In genomic region chr11:54066400-54066799, GRCm38 (mm10) we compare ENCODE assay signal across 16 mouse cellular contexts. TPM values are rescaled to one million over a fixed set of nuclear protein-coding genes. Genes with fewer than 3 reads are reported as not detected.
DNase-seq lines count a peak whose midpoint lies in the region; ATAC-seq and TF ChIP-seq lines count a peak whose summit lies in the region.
"Had no signal": no experiment of that assay in that cellular context is flagged by ENCODE, and none has a peak within 500 bp of the region (broad histone marks: within the 10 kb centered on the region; RNA-seq: fewer than 3 reads in every experiment).

No protein-coding gene starts in this region.

- ATAC-seq in intestine, embryonic 14.5 days (replicated peaks; ENCODE audit: low FRiP score, low TSS enrichment, low read depth) = no peak
- ATAC-seq in intestine, postnatal 0 days = no peak
- ATAC-seq in embryonic facial prominence, embryonic 15.5 days (ENCODE audit: insufficient number of reproducible peaks, low FRiP score, low TSS enrichment, low read depth) = no peak
- no peak for ATAC-seq in limb, embryonic 14.5 days (ENCODE audit: low FRiP score, low read depth)
- ATAC-seq in forebrain, embryonic 14.5 days = no peak
- ATAC-seq: forebrain, embryonic 13.5 days; liver, embryonic 12.5 days had no signal

- no peak for DNase-seq in intestine, embryonic 14.5 days (ENCODE audit: low spot score)
- DNase-seq in limb, embryonic 14.5 days (ENCODE audit: low spot score) = no peak
- DNase-seq in cerebellum, adult 11 months = no peak
- no peak for DNase-seq in forebrain, embryonic 14.5 days (ENCODE audit: low spot score)
- DNase-seq in right cerebral cortex, adult 18-20 months = no peak
- DNase-seq: adrenal gland, adult 2 months; cerebellum, adult 11-12 months; gastrocnemius, postnatal 10 days; heart, postnatal 4 days; lung, postnatal 10 days had no signal

- peaks cover 29% of the 10 kb centered on the region for H3K4me1 ChIP-seq in intestine, embryonic 14.5 days (replicated peaks; ENCODE audit: control insufficient read depth, insufficient read depth, low read length)
- no peaks in the 10 kb centered on the region for H3K4me1 ChIP-seq in intestine, postnatal 0 days (replicated peaks; ENCODE audit: control insufficient read depth, insufficient read depth, low read length)
- peaks cover 79% of the 10 kb centered on the region for H3K4me1 ChIP-seq in embryonic facial prominence, embryonic 15.5 days
- H3K4me1 ChIP-seq in limb, embryonic 14.5 days (ENCODE audit: control insufficient read depth, insufficient read depth, low read length) = peaks cover 63% of the 10 kb centered on the region
- H3K4me1 ChIP-seq in forebrain, embryonic 14.5 days (ENCODE audit: control insufficient read depth, insufficient read depth, low read length) = peaks cover 9% of the 10 kb centered on the region

- no peak overlapping the region for H3K27ac ChIP-seq in intestine, embryonic 14.5 days (ENCODE audit: low read depth)
- H3K27ac ChIP-seq in intestine, postnatal 0 days (ENCODE audit: low read depth, low read length) = no peak overlapping the region
- peak overlapping the region; percentile 82; the same call in 1 of the 2 replicates for H3K27ac ChIP-seq in embryonic facial prominence, embryonic 15.5 days (replicated peaks)
- no peak overlapping the region for H3K27ac ChIP-seq in limb, embryonic 14.5 days (replicated peaks; ENCODE audit: low read depth, low read length)
- no peak overlapping the region for H3K27ac ChIP-seq in forebrain, embryonic 14.5 days (ENCODE audit: low read depth, low read length)
- H3K27ac ChIP-seq: forebrain, embryonic 13.5 days; liver, embryonic 12.5 days had no signal

- WGBS in intestine, embryonic 14.5 days = 67% methylated on average over 5 of the region's 5 CpGs
- 74% methylated on average over 5 of the region's 5 CpGs for WGBS in intestine, postnatal 0 days
- WGBS in embryonic facial prominence, embryonic 15.5 days = 59% methylated on average over 5 of the region's 5 CpGs
- 62% methylated on average over 5 of the region's 5 CpGs for WGBS in limb, embryonic 14.5 days
- 87% methylated on average over 5 of the region's 5 CpGs for WGBS in forebrain, embryonic 14.5 days

- H3K4me2 ChIP-seq in intestine, embryonic 14.5 days (ENCODE audit: low read length) = peak overlapping the region; percentile 83; the same call in 1 of the 2 replicates
- no peak overlapping the region for H3K4me2 ChIP-seq in intestine, postnatal 0 days (replicated peaks; ENCODE audit: low read depth)
- peak overlapping the region; percentile 79 for H3K4me2 ChIP-seq in embryonic facial prominence, embryonic 15.5 days (replicated peaks)
- peak overlapping the region; percentile 83 for H3K4me2 ChIP-seq in limb, embryonic 14.5 days (replicated peaks; ENCODE audit: low read depth, low read length, severe bottlenecking)
- no peak overlapping the region for H3K4me2 ChIP-seq in forebrain, embryonic 14.5 days (ENCODE audit: low read length)
- H3K4me2 ChIP-seq: liver, embryonic 12.5 days had no signal

- H3K36me3 ChIP-seq in intestine, embryonic 14.5 days (ENCODE audit: control insufficient read depth, insufficient read depth, low read length) = 0 out of 2 replicates have a peak, but pooled peaks cover 4% of the 10 kb centered on the region
- no peaks in the 10 kb centered on the region for H3K36me3 ChIP-seq in intestine, postnatal 0 days (ENCODE audit: control insufficient read depth, insufficient read depth)
- no peaks in the 10 kb centered on the region for H3K36me3 ChIP-seq in embryonic facial prominence, embryonic 15.5 days
- peaks cover 22% of the 10 kb centered on the region for H3K36me3 ChIP-seq in limb, embryonic 14.5 days (ENCODE audit: control insufficient read depth, insufficient read depth, low read length)
- H3K36me3 ChIP-seq in forebrain, embryonic 14.5 days (ENCODE audit: control insufficient read depth, insufficient read depth, low read length) = no peaks in the 10 kb centered on the region
- H3K36me3 ChIP-seq: G1E; heart, embryonic 10.5 days; liver, embryonic 12.5 days had no signal

- no peaks in the 10 kb centered on the region for H3K27me3 ChIP-seq in intestine, embryonic 14.5 days (replicated peaks; ENCODE audit: control insufficient read depth, insufficient read depth, low read length)
- H3K27me3 ChIP-seq in intestine, postnatal 0 days (replicated peaks; ENCODE audit: control insufficient read depth, insufficient read depth, low read length) = peaks cover 16% of the 10 kb centered on the region; the same call in 1 of the 2 replicates
- H3K27me3 ChIP-seq in embryonic facial prominence, embryonic 15.5 days = no peaks in the 10 kb centered on the region
- H3K27me3 ChIP-seq in limb, embryonic 14.5 days (ENCODE audit: control insufficient read depth, insufficient read depth, low read length) = no peaks in the 10 kb centered on the region
- no peaks in the 10 kb centered on the region for H3K27me3 ChIP-seq in forebrain, embryonic 14.5 days (replicated peaks; ENCODE audit: control insufficient read depth, insufficient read depth, low read length)

- H3K9me3 ChIP-seq in intestine, embryonic 14.5 days (ENCODE audit: control insufficient read depth, low read length) = no peaks in the 10 kb centered on the region
- H3K9me3 ChIP-seq in intestine, postnatal 0 days (ENCODE audit: control insufficient read depth) = no peaks in the 10 kb centered on the region
- no peaks in the 10 kb centered on the region for H3K9me3 ChIP-seq in embryonic facial prominence, embryonic 15.5 days (replicated peaks)
- no peaks in the 10 kb centered on the region for H3K9me3 ChIP-seq in limb, embryonic 14.5 days (ENCODE audit: control insufficient read depth, low read length)
- no peaks in the 10 kb centered on the region for H3K9me3 ChIP-seq in forebrain, embryonic 14.5 days (replicated peaks; ENCODE audit: control insufficient read depth, low read length)
- H3K9me3 ChIP-seq: forebrain, embryonic 13.5 days; G1E; heart, embryonic 10.5 days; liver, embryonic 12.5 days had no signal

- no peak for TF ChIP-seq CTCF in intestine, postnatal 0 days (IDR thresholded peaks at IDR 0.05; ENCODE audit: low read depth)

- no peak for TF ChIP-seq POLR2A in limb, embryonic 14.5 days (IDR thresholded peaks at IDR 0.05; ENCODE audit: borderline replicate concordance, extremely low read depth, insufficient read depth, insufficient read length)

- H3K9ac ChIP-seq in intestine, embryonic 14.5 days (ENCODE audit: low read length) = no peak overlapping the region
- no peak overlapping the region for H3K9ac ChIP-seq in intestine, postnatal 0 days (ENCODE audit: low read depth, low read length)
- 0 out of 2 replicates have a peak overlapping the region, but pooled peaks have one; percentile 80 for H3K9ac ChIP-seq in embryonic facial prominence, embryonic 15.5 days
- 0 out of 2 replicates have a peak overlapping the region, but pooled peaks have one; percentile 78 for H3K9ac ChIP-seq in limb, embryonic 14.5 days (ENCODE audit: low read depth, low read length, severe bottlenecking)
- H3K9ac ChIP-seq in forebrain, embryonic 14.5 days (ENCODE audit: low read length) = no peak overlapping the region
- H3K9ac ChIP-seq: forebrain, embryonic 13.5 days; liver, embryonic 12.5 days had no signal

- H3K4me3 ChIP-seq in intestine, embryonic 14.5 days (ENCODE audit: low read depth, low read length) = no peak overlapping the region
- H3K4me3 ChIP-seq in intestine, postnatal 0 days (ENCODE audit: low read depth, low read length) = no peak overlapping the region
- peak overlapping the region; percentile 68; the same call in 1 of the 2 replicates for H3K4me3 ChIP-seq in embryonic facial prominence, embryonic 15.5 days (replicated peaks)
- H3K4me3 ChIP-seq in limb, embryonic 14.5 days (replicated peaks; ENCODE audit: low read length) = no peak overlapping the region
- H3K4me3 ChIP-seq in forebrain, embryonic 14.5 days (ENCODE audit: low read depth, low read length) = no peak overlapping the region
- H3K4me3 ChIP-seq: heart, embryonic 10.5 days; liver, embryonic 12.5 days had no signal

RNA-seq across cellular contexts. Expression of gene Pdlim4, which starts 2.4 kb away (rescaled TPM):
- 48.2 and 59.5 TPM in 2 replicates for polyA plus RNA-seq in intestine, embryonic 14.5 days (2014; fragmentation: Nextera tagmentation; extraction: Ambion mirVana)
- 21.0 and 22.6 TPM in 2 replicates for polyA plus RNA-seq in intestine, postnatal 0 days (2015; fragmentation: Nextera tagmentation; extraction: Ambion mirVana)
- polyA plus RNA-seq in embryonic facial prominence, embryonic 15.5 days (2015; fragmentation: Nextera tagmentation; extraction: Ambion mirVana) = 168 and 169 TPM in 2 replicates
- 115 and 157 TPM in 2 replicates for polyA plus RNA-seq in limb, embryonic 14.5 days (2012; rRNA removed)
- 129 and 141 TPM in 2 replicates for polyA plus RNA-seq in limb, embryonic 14.5 days (2014; fragmentation: Nextera tagmentation; extraction: Ambion mirVana)
- polyA plus RNA-seq in forebrain, embryonic 14.5 days (2014; fragmentation: Nextera tagmentation; extraction: Ambion mirVana) = 39.3 and 44.8 TPM in 2 replicates
- polyA plus RNA-seq: G1E had no signal

RNA-seq across cellular contexts. Expression of gene P4ha2, which starts 33.5 kb away (rescaled TPM):
- 38.7 and 44.4 TPM in 2 replicates for polyA plus RNA-seq in intestine, embryonic 14.5 days (2014; fragmentation: Nextera tagmentation; extraction: Ambion mirVana)
- polyA plus RNA-seq in intestine, postnatal 0 days (2015; fragmentation: Nextera tagmentation; extraction: Ambion mirVana) = 6.9 and 8.3 TPM in 2 replicates
- polyA plus RNA-seq in embryonic facial prominence, embryonic 15.5 days (2015; fragmentation: Nextera tagmentation; extraction: Ambion mirVana) = 123 and 126 TPM in 2 replicates
- 106 TPM in 2 replicates for polyA plus RNA-seq in limb, embryonic 14.5 days (2012; rRNA removed)
- 83.3 and 94.1 TPM in 2 replicates for polyA plus RNA-seq in limb, embryonic 14.5 days (2014; fragmentation: Nextera tagmentation; extraction: Ambion mirVana)
- polyA plus RNA-seq in forebrain, embryonic 14.5 days (2014; fragmentation: Nextera tagmentation; extraction: Ambion mirVana) = 4.9 and 7.2 TPM in 2 replicates
- polyA plus RNA-seq: G1E had no signal

RNA-seq across cellular contexts. Expression of gene Slc22a4, which starts 38.5 kb away (rescaled TPM):
- polyA plus RNA-seq in intestine, embryonic 14.5 days (2014; fragmentation: Nextera tagmentation; extraction: Ambion mirVana) = 0.18 and 0.51 TPM in 2 replicates
- 1.2 and 1.3 TPM in 2 replicates for polyA plus RNA-seq in intestine, postnatal 0 days (2015; fragmentation: Nextera tagmentation; extraction: Ambion mirVana)
- 5.6 and 6.1 TPM in 2 replicates for polyA plus RNA-seq in embryonic facial prominence, embryonic 15.5 days (2015; fragmentation: Nextera tagmentation; extraction: Ambion mirVana)
- polyA plus RNA-seq in limb, embryonic 14.5 days (2012; rRNA removed) = 2.7 and 3.2 TPM in 2 replicates
- polyA plus RNA-seq in limb, embryonic 14.5 days (2014; fragmentation: Nextera tagmentation; extraction: Ambion mirVana) = 3.4 and 5.2 TPM in 2 replicates
- 1.1 TPM in 2 replicates for polyA plus RNA-seq in forebrain, embryonic 14.5 days (2014; fragmentation: Nextera tagmentation; extraction: Ambion mirVana)
- polyA plus RNA-seq: G1E had no signal

Comparison
In these comparisons a context has a peak if more than half of its experiments do, and no peak if none do; other contexts are left out.
1. H3K4me2 ChIP-seq: peak in intestine, embryonic 14.5 days (single experiment), embryonic facial prominence, embryonic 15.5 days (single experiment) and limb, embryonic 14.5 days (single experiment); none in intestine, postnatal 0 days (single experiment) and forebrain, embryonic 14.5 days (single experiment).
2. H3K9ac ChIP-seq: peak in embryonic facial prominence, embryonic 15.5 days (single experiment) and limb, embryonic 14.5 days (single experiment); none in intestine, embryonic 14.5 days (single experiment), intestine, postnatal 0 days (single experiment) and forebrain, embryonic 14.5 days (single experiment).